Mouse (Mus musculus): ENCODE measurements at regions not wholly inside any gene's neighbourhood (a gene's known extent, or its start where the extent isn't known, plus 50 kb on each side); places are given as distances from the start of the nearest gene placed in this dataset.

GRCm38 (mm10) chr3:6382296-6382695, 237.9 kb downstream of the 1700008P02Rik start:
- TF ChIP-seq CTCF (IDR thresholded peaks at IDR 0.05 in 2 of 3, conservative IDR thresholded peaks at IDR 0.05 in 1 of 3; ENCODE audit: control insufficient read depth in 1 of 3, insufficient read depth in 1 of 3, low read depth in 2 of 3, low read length in 3 of 3, poor library complexity in 1 of 3, severe bottlenecking in 1 of 3) (no peak), ZC3H11A (IDR thresholded peaks at IDR 0.05; ENCODE audit: low read depth, low read length) (no peak), MAX (IDR thresholded peaks at IDR 0.05; ENCODE audit: low read length) (no peak), ZNF384 (IDR thresholded peaks at IDR 0.05; ENCODE audit: low read depth, low read length) (no peak), MXI1 (IDR thresholded peaks at IDR 0.05; ENCODE audit: low read depth, low read length) (no peak)
